Mouse (Mus musculus): ENCODE results near the gene Cxadr.
A peak's percentile ranks its signal among the peaks of the same experiment; 100 is the strongest.

The Cxadr gene

DNA sequence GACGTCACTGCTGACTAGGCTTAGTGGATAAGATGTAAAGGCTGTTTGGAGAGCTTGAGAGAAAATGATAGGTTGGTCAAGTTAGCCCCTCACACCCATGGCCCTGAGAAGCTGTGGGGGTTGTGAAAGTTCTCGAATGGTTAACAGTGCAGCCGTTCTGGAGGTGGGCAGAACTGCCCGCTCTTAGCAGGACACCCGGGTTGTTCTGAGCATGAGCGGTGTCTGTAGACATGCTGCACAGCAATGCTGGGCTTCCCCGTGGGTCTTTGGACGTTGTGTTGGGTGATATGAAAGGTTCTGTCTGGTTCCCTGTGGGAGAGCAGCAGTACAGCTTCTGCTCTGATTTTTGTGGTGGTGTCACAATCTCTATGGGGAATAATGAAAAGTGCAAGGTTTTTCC is 5.3 kb downstream of the Cxadr start:
- no peak for DNase-seq (ENCODE audit: low read depth, low spot score)

DNA sequence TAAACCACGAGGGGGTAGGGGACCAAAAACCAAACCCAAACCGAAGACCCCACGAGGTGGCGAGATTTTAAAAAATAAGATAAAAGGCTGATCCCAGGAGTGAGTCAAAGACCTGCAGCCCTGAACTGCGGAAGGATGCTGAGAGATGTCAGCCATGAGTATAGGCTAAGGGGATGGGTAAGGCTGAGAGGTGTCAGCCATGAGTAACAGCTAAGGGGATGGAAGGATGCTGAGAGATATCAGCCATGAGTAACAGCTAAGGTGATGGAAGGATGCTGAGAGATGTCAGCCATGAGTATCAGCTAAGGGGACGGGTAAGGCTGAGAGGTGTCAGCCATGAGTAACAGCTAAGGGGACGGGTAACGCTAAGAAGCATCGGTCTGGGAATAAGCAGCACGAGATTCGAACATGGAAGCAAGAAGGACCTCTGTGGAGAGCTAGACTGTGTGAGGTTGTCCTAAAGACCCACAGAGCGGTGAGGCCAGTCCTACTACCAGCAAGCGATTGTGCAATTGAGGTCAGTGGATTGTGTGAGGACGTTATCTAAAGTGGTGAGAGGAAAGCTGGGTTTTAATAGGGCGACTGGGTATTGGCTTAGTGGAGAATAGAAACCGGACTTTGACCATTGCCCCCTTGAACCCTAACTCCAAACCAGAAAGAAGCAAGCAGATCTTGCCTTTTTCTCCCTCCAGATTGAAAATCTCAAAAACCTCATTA is 6.3 kb downstream of the Cxadr start:
- no peak for DNase-seq (ENCODE audit: low read depth, low spot score)

DNA sequence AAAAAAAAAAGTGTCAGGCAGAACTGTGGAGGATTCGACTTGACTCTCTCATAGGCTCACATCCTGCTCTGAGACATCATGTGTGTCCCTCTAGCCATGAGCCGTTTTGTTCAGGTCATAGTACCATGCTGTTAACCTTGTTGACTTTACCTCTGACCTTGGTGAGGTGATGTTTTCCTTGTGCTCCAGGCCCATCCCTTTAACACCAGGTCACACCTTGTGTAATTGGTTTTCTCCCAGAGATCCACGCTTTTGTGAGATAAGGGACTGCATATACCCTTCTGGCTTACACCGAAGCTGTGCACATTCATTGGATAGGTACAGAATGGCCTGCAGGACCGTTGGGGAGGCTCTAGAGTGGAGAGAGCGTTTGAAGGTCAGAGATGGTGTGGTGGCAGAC is 8.0 kb downstream of the Cxadr start:
- no peak for DNase-seq (ENCODE audit: low read depth, low spot score)

DNA sequence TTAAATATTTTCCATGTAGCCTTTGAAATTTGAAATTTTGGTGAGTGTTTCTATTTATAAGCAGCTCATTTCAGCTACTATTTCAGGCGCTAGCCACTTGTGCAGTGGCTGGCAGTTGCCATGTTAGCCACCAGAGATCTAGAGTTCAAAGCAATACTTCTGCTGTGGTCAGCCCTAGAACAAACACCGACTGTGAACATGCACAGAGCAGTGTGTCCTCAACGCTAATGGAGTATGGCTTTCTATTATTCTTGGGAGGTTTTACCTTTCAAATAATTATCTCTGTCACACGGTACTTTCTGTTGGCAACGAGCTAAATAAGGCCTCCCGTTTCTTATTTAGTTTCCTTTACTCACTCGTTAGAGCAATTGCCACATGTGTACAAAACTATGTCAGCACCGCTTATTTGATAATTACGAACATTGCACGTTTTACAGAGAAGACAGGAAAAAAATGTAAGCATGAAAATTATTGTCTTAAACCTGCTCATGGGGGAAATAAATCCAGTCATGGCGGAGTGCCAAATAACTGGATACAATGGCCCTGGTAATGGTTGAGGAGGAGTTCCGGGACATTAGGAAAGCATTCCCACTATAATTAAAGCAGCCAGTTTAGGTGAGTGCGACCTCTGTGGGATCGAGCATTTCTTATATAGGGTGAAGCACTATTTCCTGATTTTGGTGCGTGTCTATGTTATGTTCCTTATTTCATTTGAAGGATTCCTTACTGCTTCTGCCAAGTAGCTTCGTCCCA is 12.0 kb downstream of the Cxadr start:
- DNase-seq (ENCODE audit: low read depth, low spot score), result no peak

DNA sequence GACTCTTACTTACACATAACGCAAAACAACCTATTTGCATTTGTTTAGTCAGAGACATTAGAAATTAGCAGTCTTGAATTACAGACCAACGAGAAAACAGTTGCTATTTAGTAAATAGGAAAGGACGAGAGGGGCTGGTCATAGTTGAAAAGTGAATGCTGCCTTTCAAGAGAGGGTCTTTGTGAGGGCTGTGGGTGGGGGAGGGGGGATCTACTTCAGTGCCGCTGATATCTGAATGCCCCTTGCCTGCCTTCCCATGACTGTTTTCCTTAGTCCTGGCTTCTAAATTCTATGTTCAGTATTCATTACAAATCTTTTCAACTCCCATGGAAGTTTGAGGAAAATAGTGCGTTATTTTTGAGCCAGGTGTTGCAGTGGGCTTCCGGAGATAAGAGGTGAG is 12.7 kb downstream of the Cxadr start:
- no peak for DNase-seq (ENCODE audit: low read depth, low spot score)

DNA sequence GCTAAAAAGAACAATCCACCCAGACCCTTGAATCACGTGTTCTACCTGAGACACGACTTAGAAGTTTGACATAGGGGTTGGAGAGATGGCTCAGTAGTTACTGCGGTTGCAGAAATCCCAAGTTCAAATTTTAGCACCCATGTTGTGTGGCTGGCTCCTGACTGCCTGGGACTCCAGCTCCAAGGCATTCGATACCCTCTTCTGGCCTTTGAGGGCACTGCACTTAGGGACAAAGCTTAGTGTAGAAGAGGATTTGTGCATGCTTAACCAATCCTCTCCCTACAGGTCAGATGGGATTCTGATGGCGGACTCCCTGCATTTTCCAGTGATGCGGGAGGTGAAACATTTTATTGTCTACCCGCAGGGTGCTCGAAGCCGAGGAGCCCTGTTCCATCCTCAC is 15.6 kb downstream of the Cxadr start:
- peak; percentile 76 for DNase-seq (ENCODE audit: low read depth, low spot score)

DNA sequence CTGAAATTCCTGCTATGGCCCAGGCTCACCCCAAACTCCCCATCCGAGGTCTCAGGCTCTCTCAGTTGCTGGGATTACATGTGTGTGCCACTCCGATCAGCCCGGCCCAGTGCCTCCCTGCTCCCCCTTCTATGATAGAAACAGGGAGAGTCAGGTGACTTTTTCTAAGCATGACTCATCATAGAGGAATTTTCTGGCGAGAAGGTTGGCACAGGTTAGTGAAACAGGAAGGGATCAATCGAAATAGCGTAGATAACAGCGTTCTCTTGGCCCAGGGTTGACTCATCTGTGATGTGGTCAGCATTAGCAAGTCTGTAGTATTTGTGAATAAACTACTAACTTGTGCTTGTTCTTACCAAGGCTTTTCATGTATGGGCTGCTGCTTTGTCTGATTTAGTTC is 16.7 kb downstream of the Cxadr start:
- peak; percentile 32 for DNase-seq (ENCODE audit: low read depth, low spot score)

DNA sequence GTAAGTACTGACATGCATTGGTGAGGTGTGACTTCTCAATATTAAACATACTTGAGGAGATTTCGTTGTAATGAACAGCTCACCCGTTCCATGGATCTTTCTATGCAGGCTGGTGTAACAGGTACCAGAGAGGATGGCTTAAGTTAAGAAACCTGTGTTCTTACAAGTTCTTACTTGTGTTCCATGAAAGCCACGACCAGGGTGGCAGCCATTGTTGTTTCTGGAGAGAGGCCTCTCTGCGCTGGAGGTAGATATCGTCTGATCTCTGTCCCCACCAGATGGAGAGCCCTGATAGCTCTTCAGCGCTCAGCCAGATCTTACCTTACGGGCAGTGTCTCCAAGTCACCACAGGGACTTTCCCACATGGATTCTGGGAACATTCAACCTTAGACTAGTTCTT is 18.4 kb downstream of the Cxadr start:
- no peak for DNase-seq (ENCODE audit: low read depth, low spot score)

DNA sequence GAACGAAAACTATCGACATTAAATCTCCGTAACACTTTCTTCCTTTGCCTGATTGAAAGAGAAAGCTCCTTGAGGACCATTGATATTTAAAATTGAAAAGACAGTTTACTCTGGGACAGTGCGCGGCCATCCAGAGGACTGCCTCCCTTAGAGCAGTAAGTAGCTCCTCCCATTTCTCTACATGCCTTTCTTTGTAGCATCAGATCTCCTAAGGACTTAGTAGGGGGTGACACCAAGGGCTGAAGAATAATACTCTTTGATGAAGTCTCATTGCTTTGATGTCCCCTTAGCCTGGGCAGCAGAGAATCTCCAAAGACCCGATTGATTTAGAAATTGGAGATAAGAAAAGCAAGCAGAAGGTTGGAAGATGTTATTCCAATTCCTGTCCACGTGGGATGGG is 20.3 kb downstream of the Cxadr start:
- no peak for DNase-seq (ENCODE audit: low read depth, low spot score)

DNA sequence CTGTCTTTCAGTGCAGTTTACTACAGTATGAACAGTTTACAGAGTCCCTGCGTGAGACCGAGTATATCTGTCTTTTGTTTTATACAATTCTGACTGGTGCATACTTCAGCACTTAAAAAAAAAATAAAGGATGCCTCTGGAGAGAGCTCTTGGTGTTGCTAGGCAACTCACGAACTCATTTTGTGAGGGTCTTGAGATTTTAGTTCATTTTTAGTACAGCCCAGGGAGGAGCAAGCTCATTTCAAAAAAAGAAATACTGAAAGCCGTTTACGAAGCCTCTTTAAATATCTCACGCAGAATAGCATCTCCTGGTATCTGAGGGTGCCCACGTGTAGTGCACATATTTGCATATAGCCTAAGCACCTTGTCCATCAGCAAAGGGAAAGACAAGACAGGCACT is 20.9 kb downstream of the Cxadr start:
- no peak for DNase-seq (ENCODE audit: low read depth, low spot score)

DNA sequence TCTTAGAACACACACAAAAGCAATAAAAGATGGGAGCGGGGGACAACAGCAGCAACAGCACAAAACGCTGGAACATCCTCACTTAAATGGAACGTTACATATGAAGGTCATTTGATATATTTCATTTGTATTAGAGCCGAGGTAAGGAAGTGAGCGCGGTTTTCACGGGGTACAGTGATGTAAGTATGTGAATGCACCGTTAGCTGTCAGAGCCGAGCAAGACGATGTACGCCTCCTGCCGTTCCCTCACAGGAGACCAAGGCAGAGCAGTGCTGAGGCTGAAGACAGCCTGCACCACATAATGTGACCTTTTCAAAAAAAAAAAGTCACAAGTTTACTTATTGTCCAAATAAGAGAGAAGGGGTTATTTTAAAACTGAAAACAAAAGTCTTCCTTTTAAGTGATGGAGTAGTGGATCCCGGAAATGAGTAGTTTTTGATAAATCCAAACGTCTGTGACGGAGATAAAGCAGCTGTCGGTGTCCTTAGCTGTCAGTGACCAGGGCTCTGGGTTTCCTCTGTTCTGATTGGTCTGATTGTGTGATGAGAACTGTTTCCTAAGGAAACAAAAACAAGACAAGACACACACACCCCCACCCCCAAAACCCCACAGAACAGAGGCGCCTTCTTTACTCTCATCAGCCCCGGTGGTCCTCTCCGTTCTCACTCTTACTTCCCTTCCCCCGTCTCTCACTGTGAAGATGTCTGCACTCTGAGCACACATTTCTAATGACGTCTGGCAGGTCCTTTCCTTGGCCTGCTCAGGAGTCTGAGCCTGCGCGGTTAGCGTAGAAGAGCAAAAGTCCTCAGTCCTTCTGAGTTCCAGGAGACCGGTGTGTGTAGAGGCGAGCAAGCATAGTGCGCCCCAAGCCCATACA is 24.9 kb downstream of the Cxadr start:
- no peak for DNase-seq (ENCODE audit: low read depth, low spot score)

DNA sequence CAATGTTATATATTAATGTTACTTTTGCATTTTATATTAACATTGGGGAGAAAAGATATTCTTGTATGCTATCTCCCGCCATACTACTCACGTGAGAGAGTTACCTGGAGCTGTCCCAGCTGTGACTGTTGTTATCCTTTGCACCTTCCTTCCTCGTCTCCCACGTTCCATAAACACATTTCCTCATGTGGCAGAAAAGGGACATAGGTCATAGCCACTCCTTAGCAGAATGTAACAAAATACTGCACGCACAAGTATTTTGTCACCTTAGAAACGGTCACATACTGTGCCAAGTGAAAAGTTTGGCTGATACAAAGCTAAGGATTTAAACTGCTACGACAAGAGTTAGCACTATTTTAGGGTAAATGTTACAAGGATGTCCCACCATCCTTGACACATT is 26.3 kb downstream of the Cxadr start:
- no peak for DNase-seq (ENCODE audit: low read depth, low spot score)

DNA sequence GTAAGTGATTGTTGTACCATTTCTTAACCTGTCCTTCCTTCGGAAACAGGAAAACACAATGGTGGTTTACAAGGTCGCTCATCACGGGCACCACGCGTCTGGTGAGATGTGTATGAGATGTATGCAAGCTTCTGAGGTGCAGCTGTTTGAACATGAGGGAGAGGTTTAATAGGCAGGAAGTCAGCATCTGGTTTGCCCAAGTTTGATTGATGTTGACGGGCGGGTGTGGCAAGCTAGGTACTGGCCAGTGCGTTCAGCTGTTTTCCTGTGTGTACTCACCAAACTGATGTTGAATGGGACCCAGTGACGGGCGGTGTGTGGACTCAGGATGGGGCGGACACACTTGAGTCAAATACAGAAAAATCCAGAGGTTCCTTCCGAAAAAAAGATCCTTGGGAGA is 26.7 kb downstream of the Cxadr start:
- no peak for DNase-seq (ENCODE audit: low read depth, low spot score)

DNA sequence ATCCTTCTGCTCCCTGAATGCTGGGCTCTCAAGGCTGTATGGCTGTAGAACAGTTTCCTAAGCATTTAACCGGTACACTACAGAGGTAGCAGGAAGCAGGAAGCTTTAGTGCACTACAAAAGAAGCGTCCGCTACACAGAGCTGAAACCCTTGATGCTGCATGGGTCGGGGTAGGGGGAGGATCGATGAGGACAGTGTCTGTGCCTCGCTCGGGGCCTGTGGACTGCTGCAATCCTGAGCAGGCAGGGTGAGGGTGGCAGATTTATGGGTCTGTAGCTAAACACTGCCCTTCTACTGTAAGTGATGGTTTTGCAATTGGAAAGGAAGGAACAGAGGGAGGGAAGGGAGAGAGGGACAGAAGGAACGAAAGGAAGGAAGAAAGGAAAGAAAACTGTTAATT is 35.9 kb downstream of the Cxadr start:
- DNase-seq (ENCODE audit: low read depth, low spot score), result no peak

DNA sequence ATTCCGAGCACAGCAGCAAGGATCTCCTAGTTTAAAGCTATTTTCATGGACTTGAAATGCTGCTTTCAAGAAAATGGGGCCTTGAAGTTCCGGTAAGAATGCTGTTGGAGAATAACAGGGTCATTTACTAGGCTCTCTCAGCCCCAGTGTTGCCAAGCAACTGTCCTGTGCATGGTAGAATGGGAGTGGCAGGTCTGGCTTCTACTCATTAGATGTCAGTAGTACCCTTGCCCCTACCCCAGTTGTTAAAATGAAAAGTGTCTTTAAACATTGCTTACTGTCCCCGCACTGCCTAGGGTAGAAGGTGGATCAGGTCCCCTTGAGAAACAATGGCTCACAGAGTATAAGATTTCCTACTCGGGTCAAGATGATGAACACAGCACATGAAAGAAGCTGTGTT is 40.1 kb downstream of the Cxadr start:
- peak; percentile 39 for DNase-seq (ENCODE audit: low read depth, low spot score)

DNA sequence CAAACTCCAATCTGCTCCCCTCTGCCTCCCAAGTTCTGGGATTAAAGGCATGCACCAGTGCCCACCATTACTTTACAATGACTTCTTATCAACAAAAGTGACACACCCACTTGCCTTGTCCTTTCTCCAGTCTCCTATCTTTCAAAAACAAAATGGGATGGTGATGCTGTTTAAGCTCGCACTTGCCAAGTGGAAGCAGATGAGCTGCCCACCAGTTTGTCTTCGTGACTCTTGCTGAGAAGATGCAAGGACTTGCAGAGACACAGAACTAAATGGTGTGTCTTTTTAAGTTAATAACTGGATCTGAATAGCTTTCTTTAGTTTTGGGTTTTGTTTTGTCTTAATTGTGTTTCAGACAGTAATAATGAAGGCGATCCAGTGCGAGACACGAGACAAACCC is 41.5 kb downstream of the Cxadr start:
- no peak for DNase-seq (ENCODE audit: low read depth, low spot score)

DNA sequence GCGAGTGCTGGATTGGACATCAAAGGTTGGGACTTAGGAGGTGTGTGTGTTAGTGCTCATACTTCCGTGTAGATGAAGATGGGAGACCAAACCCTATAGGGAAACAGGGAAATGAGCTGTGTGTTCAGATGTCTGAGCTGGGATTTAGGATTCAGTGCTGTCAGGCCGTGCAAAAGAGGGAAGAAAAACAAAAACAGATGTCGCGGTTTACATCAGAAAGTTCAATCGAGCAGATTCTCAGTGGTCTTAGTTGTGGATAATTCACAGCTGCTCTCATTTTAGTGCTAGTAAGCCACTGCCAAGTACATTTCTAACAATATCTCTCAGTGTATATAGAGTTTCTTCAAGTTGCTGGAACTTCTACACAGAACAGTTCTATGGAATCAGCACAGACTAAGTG is 42.5 kb downstream of the Cxadr start:
- DNase-seq (ENCODE audit: low read depth, low spot score), result no peak

DNA sequence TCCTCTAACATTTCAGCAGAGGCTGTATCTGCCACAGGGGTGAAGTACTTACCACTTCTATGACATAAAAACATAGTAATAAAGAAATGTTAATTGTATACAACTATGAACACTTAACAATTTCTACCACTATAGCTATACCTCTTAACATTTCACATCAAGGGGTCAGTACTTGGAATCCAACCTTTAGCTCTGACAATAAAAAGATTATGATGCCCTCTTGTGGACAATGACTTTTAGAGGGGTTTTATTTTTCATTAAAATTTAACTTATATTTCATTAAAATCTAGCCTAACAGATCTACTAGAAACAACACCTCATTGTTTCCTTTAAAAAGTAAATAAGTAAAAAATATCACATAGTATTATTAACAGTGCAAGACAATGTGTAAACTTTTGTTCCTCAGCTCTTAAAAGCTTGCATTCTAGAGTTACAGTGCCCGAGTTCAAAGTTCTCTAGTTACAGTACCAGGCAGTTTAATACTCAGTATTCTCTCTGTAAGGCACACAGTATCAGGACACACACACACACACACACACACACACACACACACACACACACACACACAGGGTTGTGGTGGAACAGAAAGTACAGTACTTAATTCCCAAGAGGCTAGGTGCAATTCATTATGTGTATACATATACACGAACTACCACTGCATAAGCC is 45.5 kb downstream of the Cxadr start:
- DNase-seq (ENCODE audit: low read depth, low spot score), result no peak

DNA sequence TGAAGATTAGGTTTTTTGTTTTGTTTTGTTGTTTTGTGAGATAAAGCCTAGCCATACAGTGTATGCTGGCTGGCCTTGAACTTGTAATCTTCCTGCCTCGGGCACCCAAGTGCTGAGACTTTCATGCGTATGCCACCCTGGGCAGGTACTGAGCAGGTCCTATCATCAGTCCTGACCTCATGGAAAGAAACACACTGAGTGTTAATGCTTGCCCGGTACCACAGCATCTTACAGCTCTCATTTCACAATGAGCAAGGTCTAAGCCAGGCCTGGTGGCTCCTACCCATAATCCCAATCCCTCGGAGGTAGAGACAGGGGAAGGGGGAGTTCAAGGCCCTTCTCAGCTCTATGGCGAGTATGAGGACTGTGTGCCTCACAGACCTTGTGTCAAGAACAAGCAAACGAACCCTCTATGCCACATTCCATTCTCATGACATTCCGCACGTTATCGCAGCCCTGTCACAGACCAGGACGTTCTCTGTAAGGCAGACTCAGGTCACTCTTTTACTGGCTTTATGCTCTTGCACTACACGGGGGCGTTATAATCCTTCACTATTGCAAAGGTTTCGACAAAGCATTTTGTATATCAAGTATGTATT is 46.1 kb downstream of the Cxadr start:
- no peak for DNase-seq (ENCODE audit: low read depth, low spot score)

DNA sequence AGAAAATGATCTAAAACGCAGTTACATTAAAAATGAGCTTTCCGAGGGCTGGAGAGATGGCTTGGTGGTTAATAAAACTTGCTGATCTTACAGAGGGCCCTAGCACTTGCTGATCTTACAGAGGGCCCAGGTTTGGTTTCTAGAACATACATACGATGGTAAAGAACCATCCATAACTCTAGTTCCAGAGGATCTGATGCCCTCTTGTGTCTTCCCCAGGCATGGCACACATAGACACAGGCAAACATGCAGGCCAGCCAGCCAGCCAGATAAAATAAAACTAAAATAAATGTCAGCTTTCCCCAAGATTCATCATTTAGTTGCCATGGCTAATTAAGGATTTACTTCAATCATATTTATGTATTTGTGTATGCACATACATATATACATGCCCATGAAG is 56.5 kb downstream of the Cxadr start:
- DNase-seq (ENCODE audit: low read depth, low spot score), result no peak

DNA sequence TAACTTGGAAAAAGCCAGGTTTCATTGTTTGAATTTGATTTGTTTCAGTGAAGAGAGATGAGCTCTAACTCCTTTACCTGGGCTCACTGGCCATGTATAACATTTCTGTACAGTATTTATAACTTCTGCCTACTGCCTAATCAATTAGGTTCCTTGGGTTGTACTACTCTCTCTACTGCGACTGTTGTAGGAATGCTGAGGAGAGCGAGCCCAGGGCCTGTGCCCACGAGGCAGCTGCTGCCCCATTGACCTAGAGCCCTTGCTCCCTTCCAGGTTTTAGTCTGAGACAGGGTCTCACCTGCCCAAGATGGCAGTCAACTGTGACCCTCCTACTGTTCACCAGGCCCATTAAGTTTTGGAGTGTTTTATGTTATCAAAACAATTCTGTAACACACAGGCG is 60.2 kb downstream of the Cxadr start:
- no peak for DNase-seq (ENCODE audit: low read depth, low spot score)

DNA sequence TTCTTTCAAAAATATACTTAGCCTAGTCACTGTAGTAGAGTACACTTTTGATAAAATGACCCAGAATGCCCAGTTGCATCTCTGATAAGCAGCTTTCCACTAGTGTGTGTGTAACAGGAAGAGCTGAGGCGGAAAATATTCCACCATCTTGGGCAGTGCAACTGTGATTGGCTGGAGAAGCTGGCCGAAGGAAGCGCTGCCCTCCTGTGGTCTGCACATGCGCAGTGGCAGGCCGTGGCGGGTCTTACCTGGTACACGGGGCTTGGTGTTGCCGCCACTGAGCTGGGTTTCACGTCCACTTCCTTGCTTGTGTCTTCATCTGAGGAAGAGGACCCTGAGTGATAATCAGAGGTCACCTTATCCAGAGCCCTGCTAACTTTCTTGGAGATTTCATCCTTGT is 63.3 kb downstream of the Cxadr start:
- DNase-seq (ENCODE audit: low read depth, low spot score), result peak; percentile 67
